8 mouse cellular contexts compared by ENCODE assay signal in the genomic region with DNA sequence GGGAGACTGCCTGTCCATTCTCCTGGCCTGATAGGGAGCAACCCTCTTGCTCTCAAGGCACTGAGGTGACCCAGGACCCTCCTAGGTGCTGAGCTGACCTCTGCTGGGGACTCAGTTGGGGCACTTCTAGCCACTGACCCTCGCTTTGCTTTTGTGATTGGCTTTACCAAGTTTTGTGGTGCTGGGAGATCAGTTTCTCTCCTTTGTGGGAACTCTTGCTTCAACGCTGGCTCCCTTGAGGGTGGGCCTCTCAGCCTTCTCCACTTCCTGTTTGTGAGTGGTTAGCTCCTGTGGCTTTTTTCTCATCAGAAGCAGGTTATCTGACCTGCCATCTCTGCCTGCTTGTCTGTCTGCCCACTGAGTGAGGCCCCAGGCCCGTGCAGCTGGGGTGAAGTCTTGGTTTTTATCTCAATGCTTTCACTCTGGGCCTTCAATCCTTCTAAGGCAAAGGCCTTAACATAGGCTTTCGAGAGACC. TPM values are rescaled to one million over a fixed set of nuclear protein-coding genes. Genes with fewer than 3 reads are reported as not detected.
DNase-seq lines count a peak whose midpoint lies in the region; ATAC-seq and TF ChIP-seq lines count a peak whose summit lies in the region.

No protein-coding gene starts in this region.

- TF ChIP-seq CTCF in gastrocnemius, adult 2 months (IDR thresholded peaks at IDR 0.05), result no peak

- no peaks in the 10 kb centered on the region for H3K27me3 ChIP-seq in liver, embryonic 15.5 days

- no peak overlapping the region for H3K4me3 ChIP-seq in gastrocnemius, adult 2 months
- peak overlapping the region; percentile 54 for H3K4me3 ChIP-seq in liver, embryonic 15.5 days (replicated peaks)

- peak overlapping the region; percentile 71 for H3K9ac ChIP-seq in liver, embryonic 15.5 days

- intact Hi-C loops in gastrocnemius, adult 2 months (cut with DNase I), result no loop called here

- DNase-seq in gastrocnemius, adult 2 months, result no peak
- no peak for DNase-seq in gastrocnemius, postnatal 4 days (ENCODE audit: low spot score in 2 of 2)
- DNase-seq in T-cell, adult 2 months (ENCODE audit: low spot score), result peak; percentile 91
- DNase-seq in spleen, postnatal 10 days (ENCODE audit: low spot score in 2 of 2), result peak; percentile 74 to 80
- DNase-seq in layer of hippocampus, postnatal 36 days, result no peak
- DNase-seq in kidney, adult 8-10 months, result no peak

- no peaks in the 10 kb centered on the region for H3K9me3 ChIP-seq in liver, embryonic 15.5 days (replicated peaks)

- peak overlapping the region; percentile 78 for H3K4me2 ChIP-seq in liver, embryonic 15.5 days

- peaks cover under 1% of the 10 kb centered on the region for H3K36me3 ChIP-seq in liver, embryonic 15.5 days (replicated peaks)

- H3K27ac ChIP-seq in gastrocnemius, adult 2 months, result peak overlapping the region; percentile 56
- H3K27ac ChIP-seq in liver, embryonic 15.5 days (replicated peaks), result peak overlapping the region; percentile 98

- no peak for ATAC-seq in liver, embryonic 15.5 days (ENCODE audit: insufficient read depth)
- no peak for ATAC-seq in frontal cortex, adult (ENCODE audit: low TSS enrichment)

- H3K4me1 ChIP-seq in liver, embryonic 15.5 days (replicated peaks), result peaks cover 86% of the 10 kb centered on the region

- 9% methylated on average over 4 of the region's 4 CpGs for WGBS in liver, embryonic 15.5 days (ENCODE audit: insufficient replicate concordance)

RNA-seq across cellular contexts. Expression of gene Tspoap1, which starts 8.8 kb away (rescaled TPM):
- total RNA-seq in gastrocnemius, adult 2 months (2021), result not detected
- under 1 TPM; 0.18 to 0.39 TPM for total RNA-seq in gastrocnemius, postnatal 4 days (2021)
- polyA plus RNA-seq in liver, embryonic 15.5 days (2015; fragmentation: Nextera tagmentation; extraction: Ambion mirVana), result 3.3 and 3.5 TPM in 2 replicates
- 100 to 1,000 TPM; 146 to 163 TPM for total RNA-seq in layer of hippocampus, postnatal 36 days (2021)

RNA-seq across cellular contexts. Expression of gene Supt4a, which starts 14.2 kb away (rescaled TPM):
- total RNA-seq in gastrocnemius, adult 2 months (2021), result 10 to 100 TPM; 36.8 TPM
- 10 to 100 TPM; 52.1 to 55.5 TPM for total RNA-seq in gastrocnemius, postnatal 4 days (2021)
- polyA plus RNA-seq in liver, embryonic 15.5 days (2015; fragmentation: Nextera tagmentation; extraction: Ambion mirVana), result 177 and 195 TPM in 2 replicates
- total RNA-seq in layer of hippocampus, postnatal 36 days (2021), result 10 to 100 TPM; 71.7 to 78.7 TPM

RNA-seq across cellular contexts. Expression of gene Mpo, which starts 41.9 kb away (rescaled TPM):
- total RNA-seq in gastrocnemius, adult 2 months (2021), result not detected
- total RNA-seq in gastrocnemius, postnatal 4 days (2021), result under 1 TPM; 0.34 to 0.93 TPM
- 448 and 474 TPM in 2 replicates for polyA plus RNA-seq in liver, embryonic 15.5 days (2015; fragmentation: Nextera tagmentation; extraction: Ambion mirVana)
- total RNA-seq in layer of hippocampus, postnatal 36 days (2021), result under 1 TPM; 0.28 to 0.60 TPM

Comparison
In these comparisons a context has a peak if more than half of its experiments do, and no peak if none do; other contexts are left out.
1. DNase-seq: peak in T-cell, adult 2 months (single experiment) and spleen, postnatal 10 days (2 of 2); none in gastrocnemius, adult 2 months (single experiment), gastrocnemius, postnatal 4 days (0 of 2), layer of hippocampus, postnatal 36 days (0 of 2) and kidney, adult 8-10 months (0 of 2).
2. RNA of gene Tspoap1, which starts 8.8 kb away (total RNA-seq): 146 to 163 TPM in layer of hippocampus, postnatal 36 days; 0.18 to 0.39 TPM in gastrocnemius, postnatal 4 days and not detected in gastrocnemius, adult 2 months; every median in the first group is over 100 times any median in the second.